Mouse (Mus musculus) urinary bladder, postnatal 10 days (tissue): ENCODE results near the gene Zfp69.

Experiments
- DNase-seq: peaks from one replicate; pipeline ENCODE4 v3.0.0; 2022; ENCODE audit warnings: low spot score

Zfp69 gene

DNA sequence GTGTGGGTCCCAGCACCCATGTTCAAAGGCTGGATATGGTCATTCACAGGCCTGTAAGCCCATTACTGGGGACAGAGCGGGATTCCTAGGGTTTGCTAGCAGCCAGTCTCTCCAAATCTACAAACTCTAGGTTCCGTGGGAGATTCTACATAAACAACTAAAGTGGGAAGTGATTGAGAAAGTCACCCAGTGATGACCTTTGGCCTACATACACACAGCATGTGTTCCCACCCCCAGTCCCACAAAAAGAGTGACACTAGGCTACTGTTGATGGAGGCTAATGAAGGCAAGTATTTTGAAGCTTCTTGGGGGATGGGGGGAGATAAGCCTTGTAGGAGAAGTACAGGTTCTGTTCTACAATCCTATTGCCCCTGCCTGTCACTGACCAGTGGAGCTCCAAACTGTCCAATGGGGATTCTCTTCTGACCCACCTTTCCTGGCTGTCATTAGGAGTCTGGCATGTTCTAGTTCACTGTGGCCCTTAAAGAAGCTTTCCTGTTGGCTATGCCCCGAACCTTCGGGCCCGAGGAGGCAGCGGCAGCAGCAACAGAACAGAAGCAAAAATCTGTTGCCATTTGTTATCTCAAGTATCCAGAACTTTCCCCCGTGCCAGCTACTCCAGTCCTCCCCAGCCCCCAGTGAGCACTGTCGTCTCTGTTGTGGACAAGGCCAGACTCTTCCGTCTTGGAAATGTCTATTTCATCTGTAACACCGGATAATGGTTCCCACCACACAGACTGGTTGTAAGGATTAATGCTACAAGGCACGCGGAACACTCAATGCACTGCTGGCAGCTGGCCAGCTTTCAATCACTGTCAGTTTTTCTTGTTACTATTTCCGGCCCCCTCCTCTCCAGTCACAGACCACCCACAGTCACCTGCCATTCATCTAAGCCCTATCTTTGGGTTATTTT lies 66.0 kb downstream of the Zfp69 start:
- DNase-seq: no peak

DNA sequence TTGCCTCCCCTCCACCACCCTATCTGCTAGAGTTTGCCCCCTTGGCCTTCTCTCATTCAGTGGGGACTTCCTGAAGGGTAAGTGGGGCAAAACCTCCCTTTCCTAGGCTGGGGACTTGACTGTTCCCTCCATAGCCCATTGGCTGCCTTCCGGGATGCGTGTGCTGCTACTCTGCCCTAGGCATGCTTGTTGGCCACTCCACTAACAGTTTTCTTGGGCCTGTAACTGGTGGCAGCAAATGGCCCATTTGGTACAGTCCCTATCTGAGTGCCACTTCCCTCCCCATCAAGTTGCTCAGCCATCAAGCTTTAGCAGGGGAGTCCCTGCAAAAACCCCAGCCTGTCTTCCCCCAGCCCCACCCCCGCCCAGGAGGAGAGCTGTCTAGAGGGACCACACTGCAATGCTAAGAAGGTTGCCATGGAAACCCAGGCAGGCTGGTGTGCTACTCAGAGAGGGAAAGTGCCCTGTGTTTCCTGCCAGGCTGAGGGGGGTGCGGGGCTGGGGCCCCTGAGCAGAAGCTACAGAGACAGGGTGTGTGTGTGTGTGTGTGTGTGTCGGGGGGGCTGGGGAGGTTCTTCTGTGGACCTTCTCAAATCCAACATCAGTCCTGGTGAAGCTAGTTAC lies 69.4 kb downstream of the Zfp69 start:
- DNase-seq: no peak

DNA sequence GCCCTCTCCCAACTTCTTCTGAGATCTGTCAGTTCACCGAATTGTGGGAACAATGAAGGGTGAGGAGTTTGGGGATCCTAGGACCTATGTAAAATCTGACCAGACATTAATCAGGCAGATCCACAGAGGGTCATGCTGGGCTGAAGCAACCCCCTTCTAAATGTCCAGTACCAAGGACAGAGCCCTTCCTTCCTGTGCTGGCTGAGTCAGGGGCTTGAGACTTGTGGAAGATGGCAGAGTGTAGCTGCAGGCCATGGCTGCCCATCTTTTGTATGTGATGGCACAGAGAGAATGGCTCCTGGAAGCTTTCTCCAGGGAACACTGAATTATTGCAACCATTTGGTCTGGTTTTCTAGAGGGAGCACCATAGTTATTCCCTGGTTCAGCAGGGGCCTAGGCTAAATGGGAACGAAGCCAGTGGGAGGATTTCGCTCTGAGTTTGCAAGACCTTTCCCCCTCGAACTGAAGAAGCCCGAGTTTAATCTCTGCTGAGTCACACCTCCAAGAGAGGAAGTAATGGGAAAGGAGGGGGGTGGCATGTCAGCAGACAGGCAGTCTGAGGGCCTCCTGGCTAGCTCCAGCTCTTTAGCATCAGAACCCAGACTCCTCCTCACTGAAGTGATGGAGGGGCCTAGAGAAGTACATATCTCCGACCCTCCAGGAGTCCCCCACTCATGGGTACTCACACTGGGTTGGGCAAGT lies 70.6 kb downstream of the Zfp69 start:
- DNase-seq: no peak
